Mouse (Mus musculus): Measurements from ENCODE around the gene Plp2.

DNA sequence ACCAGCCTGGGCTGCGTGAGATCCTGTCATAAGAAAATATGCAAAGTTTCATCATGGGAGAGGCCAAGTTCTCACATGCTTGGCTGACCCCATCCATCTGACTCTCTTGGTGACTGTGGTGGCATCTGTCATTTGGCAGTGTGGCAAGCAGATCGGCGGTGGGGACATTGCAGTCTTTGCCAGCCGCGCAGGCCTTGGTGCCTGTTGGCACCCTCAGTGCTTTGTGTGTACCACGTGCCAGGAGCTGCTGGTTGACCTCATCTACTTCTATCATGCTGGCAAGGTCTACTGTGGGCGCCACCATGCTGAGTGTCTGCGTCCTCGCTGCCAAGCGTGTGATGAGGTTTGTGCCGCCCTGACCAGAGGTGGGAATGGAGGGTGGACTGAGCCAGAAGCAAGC, 6.4 kb downstream of the Plp2 start:
- no peak for TF ChIP-seq CTCF (IDR thresholded peaks at IDR 0.05; ENCODE audit: borderline replicate concordance, control insufficient read depth, extremely low read depth, insufficient read depth, low read length, poor library complexity)
- TF ChIP-seq POLR2A (IDR thresholded peaks at IDR 0.05; ENCODE audit: control insufficient read depth, extremely low read depth, insufficient read depth, low read length, poor library complexity) = no peak
